Mouse (Mus musculus) olfactory bulb, adult 2 months (tissue): Measurements from ENCODE around the gene Zfp786. TPM values are rescaled to one million over a fixed set of nuclear protein-coding genes. Genes with fewer than 3 reads are reported as not detected.
A peak's percentile ranks its signal among the peaks of the same experiment; 100 is the strongest.
"Not testable (repeated sequence)": the region's sequence is repeated elsewhere in the genome, so short reads cannot be mapped to it uniquely, and the experiment has no call there.

Source experiments
- H3K27ac ChIP-seq: fragments of 200-500 bp; 2 replicates; pipeline ENCODE4 v1.5.1; 2012; ENCODE audit warnings: low read depth, low read length; ENCODE audit not compliant: insufficient read depth
- H3K4me1 ChIP-seq: fragments of 200-500 bp; 2 replicates; pipeline ENCODE4 v1.6.1; 2012; ENCODE audit warnings: low read length; ENCODE audit not compliant: control insufficient read depth, insufficient read depth
- H3K4me3 ChIP-seq: fragments of 200-500 bp; 2 replicates; pipeline ENCODE4 v1.5.1; 2012; ENCODE audit warnings: mild to moderate bottlenecking, low read depth, low read length, moderate library complexity; ENCODE audit not compliant: insufficient read depth
- CTCF ChIP-seq: fragments of 200-500 bp; IDR thresholded peaks from 2 replicates; pipeline ENCODE4 v1.5.1; 2012; ENCODE audit warnings: low read depth, mild to moderate bottlenecking, low read length, moderate library complexity; ENCODE audit not compliant: insufficient read depth
- POLR2A ChIP-seq: fragments of 200-500 bp; IDR thresholded peaks from 2 replicates; pipeline ENCODE4 v1.6.1; 2012; ENCODE audit warnings: mild to moderate bottlenecking, low read depth, low read length, moderate library complexity; ENCODE audit not compliant: insufficient read depth
- WGBS: fragments of 180-500 bp; shearing (Covaris S2); methylation state at CpG from one replicate; pipeline ENCODE4 v1.1.7; 2018; 5-methylcytosine and 5-hydroxymethylcytosine counted together
- polyA plus RNA-seq: library from polyadenylated mRNA; stranded (reverse); fragments of >200 nt; gene quantifications from 2 replicates; pipeline ENCODE4 v1.2.4, GENCODE M21; 2012; ENCODE audit warnings: low replicate concordance; ENCODE audit not compliant: missing spikeins, insufficient read depth, insufficient read length

The Zfp786 gene
- polyA plus RNA-seq, result not detected in 2 replicates

- H3K4me1 ChIP-seq, result peaks cover 4% of the 10 kb centered on the region
- peak within 1 kb of the TSS; percentile 34; the same call in 1 of the 2 replicates for H3K27ac ChIP-seq
- peak within 1 kb of the TSS; percentile 78 for H3K4me3 ChIP-seq
- 2% methylated on average over 64 of the region's 64 CpGs for WGBS
- peak; percentile 91 for TF ChIP-seq CTCF
- TF ChIP-seq POLR2A, result peak; percentile 63
Observed at GRCm38 (mm10) chr6:47830104-47831078, at the start of gene Zfp786. Gene Zfp786, minus strand, starts transcription at chr6:47830867.

GRCm38 (mm10) chr6:47880166-47880565 lies 49.5 kb upstream of the Zfp786 start:
- TF ChIP-seq CTCF, result no peak
- TF ChIP-seq POLR2A, result no peak
- Histone ChIP-seq H3K4me3 (no peak overlapping the region), H3K4me1 (peaks cover 20% of the 10 kb centered on the region), H3K27ac (no peak overlapping the region)
- 96% methylated on average over 10 of the region's 10 CpGs for WGBS

GRCm38 (mm10) chr6:47879049-47879716 lies 48.5 kb upstream of the Zfp786 start:
- no peak for TF ChIP-seq POLR2A
- no peak for TF ChIP-seq CTCF
- Histone ChIP-seq H3K27ac (no peak overlapping the region), H3K4me3 (peak overlapping the region; percentile 91; the same call in 1 of the 2 replicates), H3K4me1 (peaks cover 20% of the 10 kb centered on the region)
- 39% methylated on average over 4 of the region's 4 CpGs for WGBS

DNA sequence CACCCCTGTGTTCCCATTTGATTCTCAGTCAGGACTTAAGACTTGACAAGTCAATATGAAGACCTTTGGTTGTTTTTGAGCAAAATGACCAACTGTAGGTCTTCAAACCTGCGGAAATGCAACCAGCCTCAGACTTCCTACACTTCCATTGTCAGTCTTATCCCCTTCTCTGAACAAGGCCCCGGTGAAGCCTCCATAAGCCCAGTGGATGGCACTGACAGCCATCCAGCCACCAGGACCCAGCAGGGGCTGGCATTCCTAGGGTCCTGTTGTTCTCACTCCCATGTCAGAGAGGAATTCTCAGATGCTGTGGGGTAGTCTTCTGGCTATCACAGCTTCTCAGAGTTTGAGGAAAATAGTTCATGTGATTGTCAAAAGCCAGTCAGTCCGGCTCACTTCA lies 47.9 kb upstream of the Zfp786 start:
- 0 out of 2 replicates have a peak overlapping the region, but pooled peaks have one; percentile 15 for H3K27ac ChIP-seq
- WGBS, result 28% methylated on average over 3 of the region's 3 CpGs
- peak overlapping the region; percentile 91; the same call in 1 of the 2 replicates for H3K4me3 ChIP-seq
- TF ChIP-seq CTCF, result no peak
- no peak for TF ChIP-seq POLR2A
- peaks cover 20% of the 10 kb centered on the region for H3K4me1 ChIP-seq

DNA sequence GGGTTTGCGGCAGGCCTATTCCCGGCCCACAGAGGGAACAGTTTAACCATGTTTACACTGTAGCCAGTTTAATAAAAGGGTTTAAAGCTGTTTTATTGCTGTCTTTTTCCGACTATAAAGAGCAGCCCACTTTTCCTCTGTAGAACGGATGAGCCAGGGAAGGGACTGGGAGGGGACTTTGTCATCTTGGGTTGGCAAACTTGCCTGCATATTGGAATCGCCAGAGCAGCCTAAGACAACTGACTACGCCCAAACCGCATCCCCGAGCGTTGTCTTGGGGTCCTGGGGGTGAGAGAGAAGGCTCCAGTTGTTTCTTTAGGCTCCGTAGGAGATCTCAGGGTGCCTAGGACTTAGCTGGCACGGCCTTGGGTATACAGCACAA lies 47.5 kb upstream of the Zfp786 start:
- TF ChIP-seq CTCF, result no peak
- no peak for TF ChIP-seq POLR2A
- Histone ChIP-seq H3K4me1 (peaks cover 20% of the 10 kb centered on the region), H3K27ac (peak overlapping the region; percentile 28; the same call in 1 of the 2 replicates), H3K4me3 (peak overlapping the region; percentile 91)
- WGBS, result 1% methylated on average over 11 of the region's 11 CpGs

- WGBS, result under 1% methylated on average over 68 of the region's 71 CpGs
- Histone ChIP-seq H3K4me1 (peaks cover 19% of the 10 kb centered on the region), H3K4me3 (peak overlapping the region; percentile 91), H3K27ac (peak overlapping the region; percentile 85)
- TF ChIP-seq CTCF, result peak; percentile 37; the same call in 1 of the 2 replicates
- TF ChIP-seq POLR2A, result peak; percentile 60
Observed at GRCm38 (mm10) chr6:47877461-47878132, 46.9 kb upstream of the Zfp786 start.

GRCm38 (mm10) chr6:47877058-47877457 lies 46.4 kb upstream of the Zfp786 start, which contains the start of gene Zfp282:
Gene Zfp282, plus strand, starts transcription at chr6:47877204.
- 2% methylated on average over 9 of the region's 9 CpGs for WGBS
- Histone ChIP-seq H3K4me3 (peak within 1 kb of the TSS; percentile 91), H3K27ac (peak within 1 kb of the TSS; percentile 85), H3K4me1 (peaks cover 18% of the 10 kb centered on the region)
- TF ChIP-seq POLR2A (no peak), CTCF (no peak)

- no peak overlapping the region for H3K4me3 ChIP-seq
- H3K4me1 ChIP-seq, result no peaks in the 10 kb centered on the region
- no peak overlapping the region for H3K27ac ChIP-seq
- WGBS, result 88% methylated on average over 5 of the region's 5 CpGs
- TF ChIP-seq CTCF (no peak), POLR2A (no peak)
Observed at GRCm38 (mm10) chr6:47872266-47872665, 41.6 kb upstream of the Zfp786 start.

GRCm38 (mm10) chr6:47857729-47858128 lies 27.1 kb upstream of the Zfp786 start:
- not testable (repeated sequence) for H3K4me3 ChIP-seq, H3K4me1 ChIP-seq, H3K27ac ChIP-seq
- 94% methylated on average over 3 of the region's 3 CpGs for WGBS
